Mouse (Mus musculus) thymus, adult 18-20 months (tissue): ENCODE results near the gene Mdk.

Source experiments
- DNase-seq, 2 experiments: peaks; one replicate each; pipeline ENCODE4 v3.0.0; 2022; ENCODE audit warnings: mixed read lengths in 2 of 2

The Mdk gene

DNA sequence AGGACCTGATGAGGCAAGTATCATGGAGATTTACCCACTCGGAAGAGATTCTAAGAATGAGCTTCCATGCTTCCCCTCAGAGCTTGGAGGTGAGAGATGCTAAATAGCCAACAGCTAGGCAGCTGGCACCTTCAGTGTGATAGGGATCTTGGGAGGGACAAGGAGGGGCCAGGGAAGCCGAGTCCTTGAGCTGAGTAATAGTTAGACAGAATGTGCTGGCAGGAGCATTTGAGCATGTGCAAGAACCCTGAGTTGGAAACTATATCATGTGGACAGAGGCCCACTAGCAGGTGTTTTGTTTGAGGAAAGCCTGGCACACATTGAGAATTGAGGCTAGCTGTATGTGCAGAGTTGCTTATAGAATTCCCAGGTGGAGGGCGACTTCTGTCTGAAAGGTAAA lies 19.5 kb downstream of the Mdk start:
- no peak for DNase-seq

DNA sequence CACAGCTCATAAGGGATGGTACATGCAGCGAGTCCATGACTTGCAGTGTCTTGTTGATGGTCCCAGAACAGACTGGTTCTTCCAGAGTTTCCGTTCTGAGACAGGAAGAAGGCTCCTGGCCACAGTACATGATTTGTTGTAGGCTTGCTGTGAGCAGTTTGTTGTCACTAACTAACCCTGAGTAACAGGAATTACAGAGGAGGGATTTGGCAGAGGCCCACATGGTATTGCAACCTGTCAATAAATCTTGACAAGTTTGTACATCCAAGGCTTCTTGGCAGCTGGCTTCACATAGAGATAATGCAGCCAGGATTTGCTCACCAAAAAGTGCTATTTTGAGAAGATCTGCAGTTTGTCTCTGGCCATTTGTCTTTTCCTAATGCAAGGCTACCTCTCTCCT lies 26.0 kb downstream of the Mdk start:
- DNase-seq: no peak

DNA sequence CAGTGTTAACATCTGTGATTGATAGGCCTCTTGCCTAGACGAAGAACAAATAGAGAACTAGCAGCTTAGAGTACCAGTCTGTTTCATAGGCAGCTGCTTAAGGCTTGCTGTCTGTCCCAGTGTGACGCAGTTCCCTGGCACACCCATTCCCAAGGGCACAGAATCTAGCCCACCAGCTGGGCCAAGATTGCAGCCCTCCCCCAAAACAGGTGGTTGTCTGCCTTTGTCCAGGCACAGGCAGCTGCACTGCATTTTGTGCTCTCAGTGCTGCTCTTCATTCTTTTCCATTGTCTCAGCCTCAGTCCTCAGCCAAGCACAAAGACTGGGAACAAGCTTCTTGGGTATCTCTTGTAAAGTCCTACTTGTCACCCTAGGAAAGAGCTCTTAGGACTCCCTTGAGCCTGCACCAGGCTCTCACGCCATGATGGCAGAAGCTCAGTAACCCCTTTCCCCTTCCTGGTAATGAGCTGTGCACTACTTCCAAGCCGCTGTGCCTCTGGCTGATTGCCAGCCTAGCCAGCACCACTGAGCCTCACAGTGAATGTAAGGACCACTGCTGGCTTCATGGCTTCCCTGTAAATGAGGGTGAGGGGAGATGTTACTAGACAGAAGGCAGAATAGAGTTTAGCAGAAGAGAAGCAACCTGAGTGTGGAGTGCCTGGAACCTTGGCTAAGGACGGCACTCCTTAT lies 27.3 kb downstream of the Mdk start:
- no peak for DNase-seq

DNA sequence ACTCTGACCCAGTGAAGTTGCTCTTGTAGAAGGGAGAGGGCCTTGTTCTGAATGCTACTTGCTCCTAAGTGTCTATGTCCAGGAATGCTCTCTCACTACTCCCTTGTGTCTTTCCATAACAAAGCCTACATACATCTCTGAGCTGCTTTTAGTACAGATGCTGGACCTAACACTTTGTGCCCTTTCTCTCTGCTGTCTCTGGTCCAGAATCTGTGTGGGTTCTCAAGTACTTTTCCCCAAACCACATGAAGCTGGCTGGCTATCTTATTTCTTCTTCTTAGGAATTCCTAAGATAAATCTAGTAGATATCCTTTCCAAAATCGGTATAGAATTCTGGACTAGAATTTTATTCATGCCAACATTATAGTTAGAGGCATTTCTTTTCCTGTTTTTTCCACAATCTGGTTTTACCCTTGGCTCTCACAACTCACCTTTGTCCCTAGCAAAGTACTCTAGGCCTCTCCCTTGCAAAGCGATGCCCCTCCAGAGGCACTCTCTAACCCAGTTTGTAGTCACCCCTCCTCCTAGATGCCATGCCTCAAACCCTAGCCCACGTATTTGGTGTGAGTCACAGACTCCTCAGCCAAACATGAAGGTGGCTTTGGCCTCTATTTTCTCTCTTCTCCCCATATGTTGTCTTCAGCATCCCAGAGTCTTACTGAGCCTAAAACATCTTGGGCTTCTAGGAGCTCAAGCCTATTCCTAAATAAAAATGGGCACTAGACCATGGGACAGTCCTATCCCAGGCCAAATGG lies 28.7 kb downstream of the Mdk start:
- no peak for DNase-seq

DNA sequence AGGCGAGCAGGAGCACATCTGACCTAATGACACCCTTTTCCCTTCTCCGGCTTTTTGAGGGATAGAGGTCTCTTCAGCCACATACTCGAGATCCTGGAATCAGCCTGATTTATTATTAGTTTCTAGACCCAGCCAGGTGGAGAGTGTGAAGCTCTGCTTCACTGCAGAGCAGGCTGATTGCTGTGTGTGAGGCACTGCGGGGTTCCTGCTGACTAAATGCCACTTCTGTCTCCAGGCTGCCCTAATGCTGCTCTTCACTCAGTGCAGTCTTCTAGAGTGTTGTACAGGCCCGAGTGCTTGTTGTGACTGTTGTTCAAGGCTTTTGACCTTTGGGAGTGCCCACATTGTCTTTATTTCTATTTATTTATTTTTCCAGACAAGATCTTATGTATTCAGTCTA lies 29.8 kb downstream of the Mdk start:
- no peak for DNase-seq

DNA sequence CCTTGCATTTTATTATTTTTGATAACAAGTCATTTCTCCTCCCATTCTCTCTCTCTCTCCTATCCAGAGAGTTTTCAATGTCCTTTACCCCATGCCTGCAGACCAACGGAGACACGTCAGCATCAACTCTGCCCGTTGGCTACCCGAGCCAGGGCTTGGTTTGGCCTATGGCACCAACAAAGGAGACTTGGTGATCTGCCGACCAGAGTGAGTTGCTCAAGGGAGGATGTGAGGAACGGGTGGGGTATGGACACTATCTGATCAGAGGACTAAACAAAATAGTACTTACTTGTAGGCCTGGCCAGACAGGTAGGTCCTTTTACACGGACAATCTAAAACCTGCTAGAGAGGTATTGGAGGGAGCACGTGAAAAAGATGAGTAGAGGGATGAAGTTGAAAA lies 31.7 kb downstream of the Mdk start:
- DNase-seq: no peak

DNA sequence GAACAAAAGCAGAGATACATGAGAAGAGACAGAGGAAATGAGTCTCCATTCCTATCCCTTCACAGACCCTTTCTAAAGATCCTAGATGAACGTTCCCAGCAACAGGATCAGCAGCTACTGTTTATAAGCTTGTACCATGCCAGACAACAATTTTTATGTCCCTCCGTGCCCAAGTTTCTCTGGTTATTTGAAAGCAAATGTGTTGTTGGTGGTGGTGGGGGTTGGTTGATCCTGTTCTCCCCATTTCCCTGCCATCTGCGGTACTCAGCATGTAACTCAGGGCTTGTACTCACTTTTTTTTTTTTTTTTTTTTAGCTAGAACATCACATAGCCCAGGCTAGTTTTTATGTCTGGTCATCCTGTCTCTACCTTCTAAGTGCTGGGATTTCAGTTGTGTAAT lies 33.0 kb downstream of the Mdk start:
- no peak for DNase-seq

DNA sequence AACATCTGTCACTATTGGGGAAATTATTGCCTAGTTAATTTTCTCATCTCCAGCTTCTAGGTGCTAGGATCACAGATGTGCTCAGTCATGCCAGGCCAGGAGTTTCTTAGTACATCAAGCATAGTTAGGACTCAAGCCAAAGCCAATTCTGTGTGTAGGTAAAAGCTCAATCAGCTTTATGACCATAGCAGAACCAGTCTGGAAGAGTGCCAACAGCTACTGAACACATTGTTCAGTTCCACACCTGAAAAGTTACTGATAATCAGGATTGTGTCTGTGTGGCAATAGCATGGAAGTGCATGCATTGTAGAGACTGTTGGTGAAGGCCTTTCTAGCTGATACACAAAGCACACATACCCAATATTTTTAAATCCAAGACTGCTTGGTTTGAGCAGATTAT lies 34.1 kb downstream of the Mdk start:
- DNase-seq: no peak

DNA sequence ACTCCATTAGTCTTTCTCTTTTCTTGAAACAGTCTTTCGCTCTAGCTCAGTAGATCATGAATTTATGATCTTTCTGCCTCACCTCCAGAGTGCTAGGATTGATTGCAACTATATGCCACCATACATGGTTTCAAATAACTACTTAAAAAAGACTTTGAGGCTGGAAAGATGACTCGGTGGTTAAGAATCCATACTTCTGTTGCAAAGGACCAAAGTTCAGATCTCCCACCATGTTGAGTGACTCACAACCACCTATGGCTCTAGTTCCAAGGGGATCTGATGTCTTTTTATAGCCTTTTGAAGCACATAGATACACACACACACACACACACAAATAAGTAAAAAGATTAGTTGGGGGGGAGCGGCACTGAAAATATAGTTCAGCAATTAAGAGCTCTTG lies 36.7 kb downstream of the Mdk start:
- no peak for DNase-seq

DNA sequence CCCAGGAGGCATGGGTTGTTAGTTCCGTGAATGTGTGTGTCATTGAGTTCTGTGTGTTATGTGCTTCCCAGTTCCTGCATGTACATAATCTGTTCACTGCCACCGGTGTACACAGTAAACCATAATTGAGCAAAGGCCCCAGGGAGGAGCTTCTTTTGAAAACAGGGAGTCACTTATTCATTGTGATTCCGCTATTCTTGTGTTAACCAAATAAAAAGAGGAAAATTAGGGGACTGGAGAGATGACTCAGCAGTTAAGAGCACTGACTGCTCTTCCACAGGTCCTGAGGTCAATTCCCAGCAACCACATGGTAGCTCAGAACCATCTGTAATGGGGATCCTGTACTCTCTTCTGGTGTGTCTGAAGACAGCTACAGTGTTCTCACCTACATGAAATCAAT lies 37.4 kb downstream of the Mdk start:
- no peak for DNase-seq

DNA sequence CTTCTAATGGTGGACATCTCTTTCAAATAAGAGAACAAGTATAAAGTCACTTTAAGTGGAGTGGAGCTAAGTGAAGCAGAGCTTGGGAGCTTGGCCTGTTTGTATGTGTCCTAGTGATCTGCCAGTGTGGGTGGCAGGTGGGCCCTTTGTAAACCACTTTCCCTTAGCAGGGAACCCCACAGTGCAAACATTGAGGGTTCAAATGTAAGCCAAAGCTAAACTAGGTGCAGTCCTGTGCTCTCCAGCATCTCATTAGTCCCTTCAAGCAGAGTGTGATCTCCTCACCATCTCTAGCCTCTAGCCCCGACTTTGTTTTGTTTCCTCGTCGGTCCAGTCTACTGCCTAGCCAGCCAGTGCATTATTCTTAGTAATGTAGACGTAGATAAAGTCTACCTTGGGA lies 47.5 kb downstream of the Mdk start:
- no peak for DNase-seq

DNA sequence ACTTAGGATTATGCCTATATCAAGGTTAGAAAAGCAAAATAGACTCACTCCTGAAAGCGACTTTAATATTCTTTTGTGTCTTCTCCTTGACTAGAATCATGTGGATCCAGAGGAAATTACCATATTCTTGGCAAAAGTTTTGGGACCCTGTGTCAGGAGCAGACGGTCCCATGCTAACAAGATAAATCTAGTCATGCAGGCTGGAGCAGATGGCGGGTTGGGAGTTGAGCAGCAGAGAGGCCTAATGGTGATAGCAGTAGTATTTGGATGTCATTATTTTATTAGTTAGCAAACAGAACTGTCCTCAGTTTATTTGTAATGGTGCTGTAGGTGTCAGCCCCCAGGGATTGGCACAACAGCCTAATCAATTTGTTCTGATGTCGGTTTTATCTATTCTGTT lies 48.1 kb downstream of the Mdk start:
- no peak for DNase-seq
